Mouse (Mus musculus): ENCODE measurements around the gene Gm853.

- TF ChIP-seq CTCF (IDR thresholded peaks at IDR 0.05) (no peak), EP300 (IDR thresholded peaks at IDR 0.05) (no peak)
These were observed 22.5 kb upstream of the Gm853 start for GRCm38 (mm10) chr4:130244749-130245148.

Measured in lung, postnatal 0 days (tissue).